Mouse (Mus musculus): ENCODE measurements around the gene Lypd5. TPM values are rescaled to one million over a fixed set of nuclear protein-coding genes. Genes with fewer than 3 reads are reported as not detected.

Lypd5 gene
- total RNA-seq, 1 experiment from 2014 or later = not detected

DNA sequence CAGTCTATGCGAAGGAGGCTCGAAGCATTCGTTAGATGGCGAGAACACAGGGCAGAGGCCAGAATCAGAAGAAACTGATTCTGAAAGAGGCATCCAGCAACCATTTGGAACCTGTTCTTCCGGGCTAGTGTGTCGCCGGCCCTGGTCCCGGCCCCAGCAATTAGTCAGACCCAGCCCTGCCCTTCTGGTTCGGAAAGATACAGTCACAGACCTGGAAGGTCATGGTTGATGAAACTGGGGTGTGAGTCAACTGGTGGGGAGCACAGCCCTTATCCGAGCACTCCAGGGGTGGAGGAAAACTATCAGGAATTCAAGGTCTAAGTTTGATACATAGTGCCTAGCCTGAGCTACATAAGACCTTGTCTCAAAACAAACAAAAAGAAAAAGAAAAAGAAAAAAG, 7.1 kb downstream of the Lypd5 start:
- no peak for ATAC-seq (ENCODE audit: extremely low read depth, insufficient number of reproducible peaks, low FRiP score, poor library complexity, severe bottlenecking)

DNA sequence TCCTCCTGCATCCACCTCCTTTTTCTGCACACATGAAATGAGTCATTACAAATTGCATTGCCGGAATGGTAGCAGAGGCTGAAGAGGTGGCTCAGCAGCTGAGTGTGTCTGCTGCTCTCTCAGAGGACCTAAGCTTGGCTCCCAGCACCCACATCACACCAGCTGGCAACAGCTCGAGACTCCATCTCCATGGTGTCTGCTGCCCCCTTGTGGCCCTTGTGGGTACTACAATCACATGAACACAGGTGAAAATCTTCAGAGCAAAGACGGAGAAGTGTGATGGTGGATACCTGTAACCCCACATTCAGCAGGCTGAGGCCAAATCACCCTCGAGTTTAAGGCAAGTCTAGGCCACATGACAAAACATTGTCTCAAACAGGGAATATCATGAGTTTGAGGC, 8.9 kb downstream of the Lypd5 start:
- no peak for ATAC-seq (ENCODE audit: extremely low read depth, insufficient number of reproducible peaks, low FRiP score, poor library complexity, severe bottlenecking)

GRCm38 (mm10) chr7:24359269-24359668, 10.3 kb downstream of the Lypd5 start:
- ATAC-seq (ENCODE audit: extremely low read depth, insufficient number of reproducible peaks, low FRiP score, poor library complexity, severe bottlenecking) = no peak

GRCm38 (mm10) chr7:24361001-24361400, 12.0 kb downstream of the Lypd5 start:
- ATAC-seq (ENCODE audit: extremely low read depth, insufficient number of reproducible peaks, low FRiP score, poor library complexity, severe bottlenecking) = no peak

DNA sequence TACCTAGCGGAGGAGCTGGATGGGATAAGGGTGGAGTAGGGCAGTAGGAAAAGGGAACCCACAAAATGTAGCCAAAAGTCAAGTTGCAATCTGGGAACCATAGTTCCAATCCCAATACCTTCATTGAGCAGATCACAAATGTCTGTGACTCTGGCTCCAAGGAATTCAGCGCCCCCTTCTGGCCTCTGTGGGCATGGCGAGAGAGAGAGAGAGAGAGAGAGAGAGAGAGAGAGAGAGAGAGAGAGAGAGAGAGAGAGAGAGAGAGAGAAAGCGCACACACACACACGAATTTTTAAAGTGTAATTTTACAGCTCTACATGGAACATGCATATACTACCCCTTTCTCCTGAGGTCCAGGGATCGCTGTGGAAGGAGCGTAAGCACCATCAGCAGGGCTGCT, 14.2 kb downstream of the Lypd5 start:
- no peak for ATAC-seq (ENCODE audit: extremely low read depth, insufficient number of reproducible peaks, low FRiP score, poor library complexity, severe bottlenecking)

- peak; percentile 73 for ATAC-seq (ENCODE audit: extremely low read depth, insufficient number of reproducible peaks, low FRiP score, poor library complexity, severe bottlenecking)
Observed at GRCm38 (mm10) chr7:24364827-24365226, 15.8 kb downstream of the Lypd5 start.

DNA sequence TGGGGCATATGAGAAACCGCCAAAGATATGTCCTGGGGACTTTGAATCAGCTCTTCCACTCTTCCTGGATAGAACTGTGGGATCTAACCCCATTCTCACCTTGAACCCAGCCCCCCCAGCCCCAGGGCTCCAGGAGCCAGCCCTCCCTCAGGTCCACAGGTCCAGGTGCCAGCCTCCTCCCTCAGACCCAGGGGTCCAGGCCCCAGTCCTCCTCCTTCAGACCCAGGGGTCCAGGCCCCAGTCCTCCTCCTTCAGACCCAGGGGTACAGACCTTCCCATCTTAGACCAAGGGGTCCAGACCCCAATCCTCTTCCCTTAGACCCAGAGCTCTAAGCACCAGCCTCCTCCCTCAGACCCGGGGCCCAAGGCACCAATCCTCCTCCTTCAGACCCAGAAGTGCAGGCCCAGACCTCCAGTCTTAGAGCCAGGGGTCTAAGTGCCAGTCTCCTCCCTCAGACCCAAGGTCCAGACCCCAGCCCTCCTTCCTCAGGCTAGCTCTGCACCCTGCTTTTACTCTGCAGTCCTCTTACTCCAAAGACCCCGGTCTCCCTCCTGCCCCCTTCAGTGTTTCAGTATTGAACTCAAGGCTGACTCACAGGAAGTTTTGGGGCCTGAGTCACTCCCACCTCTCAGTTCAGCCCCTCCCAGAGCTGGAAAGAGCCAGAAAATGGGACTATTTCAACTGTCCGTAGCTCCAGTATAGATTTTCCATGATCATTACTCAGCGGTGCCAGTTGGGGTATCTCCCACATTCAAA, 16.4 kb downstream of the Lypd5 start:
- ATAC-seq (ENCODE audit: extremely low read depth, insufficient number of reproducible peaks, low FRiP score, poor library complexity, severe bottlenecking) = no peak

DNA sequence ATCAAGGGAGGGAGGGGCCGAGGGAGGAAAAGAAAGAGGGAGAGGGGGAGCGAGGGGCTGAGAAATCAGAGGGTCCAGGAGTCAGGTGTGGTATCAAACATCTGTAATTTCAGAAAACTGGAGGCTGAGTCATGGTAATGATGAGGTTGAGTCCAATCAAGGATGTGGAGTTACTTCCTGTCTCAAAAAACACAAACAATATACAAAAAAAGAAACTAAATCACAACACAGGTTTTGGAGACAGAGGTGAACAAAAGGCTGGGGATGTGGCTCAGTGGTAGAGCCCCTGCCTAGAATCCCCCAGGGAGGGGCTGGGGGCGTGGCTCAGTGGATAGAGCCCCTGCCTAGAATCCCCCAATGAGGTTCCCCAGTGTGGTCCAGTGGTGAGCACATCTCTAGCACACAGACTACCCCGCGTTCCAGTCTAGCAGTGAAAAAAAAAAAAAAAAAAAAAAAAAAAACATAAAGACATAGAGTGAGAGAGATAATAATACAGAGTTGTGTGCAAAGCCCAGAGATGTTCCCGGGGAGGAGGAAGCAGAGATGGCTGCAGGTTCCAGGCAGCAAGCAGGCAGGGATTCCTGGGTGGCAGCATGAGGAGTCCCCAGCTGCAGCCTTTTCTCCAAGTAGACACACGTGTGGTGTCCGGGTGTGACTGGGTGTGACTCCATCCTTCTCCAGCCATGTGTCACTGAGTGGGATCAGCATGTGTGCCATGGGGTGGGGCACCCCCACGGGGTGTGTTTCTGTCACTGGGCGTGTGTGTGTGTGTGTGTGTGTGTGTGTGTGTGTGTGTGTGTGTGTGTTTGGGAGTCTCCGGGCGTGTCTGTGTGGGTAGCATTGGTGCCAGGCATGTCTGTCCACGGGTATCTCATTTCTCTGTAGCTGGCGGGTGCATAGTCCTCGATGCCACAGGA, 18.0 kb downstream of the Lypd5 start:
- ATAC-seq (ENCODE audit: extremely low read depth, insufficient number of reproducible peaks, low FRiP score, poor library complexity, severe bottlenecking) = no peak

GRCm38 (mm10) chr7:24368226-24368625, 19.2 kb downstream of the Lypd5 start:
- no peak for ATAC-seq (ENCODE audit: extremely low read depth, insufficient number of reproducible peaks, low FRiP score, poor library complexity, severe bottlenecking)

- no peak for ATAC-seq (ENCODE audit: extremely low read depth, insufficient number of reproducible peaks, low FRiP score, poor library complexity, severe bottlenecking)
Observed at GRCm38 (mm10) chr7:24368946-24369345, 19.9 kb downstream of the Lypd5 start.

GRCm38 (mm10) chr7:24369731-24370541, 20.9 kb downstream of the Lypd5 start, which contains the start of gene Kcnn4:
TSS of gene Kcnn4 (plus strand) at chr7:24370263.
- ATAC-seq (ENCODE audit: extremely low read depth, insufficient number of reproducible peaks, low FRiP score, poor library complexity, severe bottlenecking) = peak; percentile 55

- no peak for ATAC-seq (ENCODE audit: extremely low read depth, insufficient number of reproducible peaks, low FRiP score, poor library complexity, severe bottlenecking)
Observed at GRCm38 (mm10) chr7:24371012-24371808, 22.2 kb downstream of the Lypd5 start.

- no peak for ATAC-seq (ENCODE audit: extremely low read depth, insufficient number of reproducible peaks, low FRiP score, poor library complexity, severe bottlenecking)
Observed at GRCm38 (mm10) chr7:24371809-24372145, 22.8 kb downstream of the Lypd5 start.

DNA sequence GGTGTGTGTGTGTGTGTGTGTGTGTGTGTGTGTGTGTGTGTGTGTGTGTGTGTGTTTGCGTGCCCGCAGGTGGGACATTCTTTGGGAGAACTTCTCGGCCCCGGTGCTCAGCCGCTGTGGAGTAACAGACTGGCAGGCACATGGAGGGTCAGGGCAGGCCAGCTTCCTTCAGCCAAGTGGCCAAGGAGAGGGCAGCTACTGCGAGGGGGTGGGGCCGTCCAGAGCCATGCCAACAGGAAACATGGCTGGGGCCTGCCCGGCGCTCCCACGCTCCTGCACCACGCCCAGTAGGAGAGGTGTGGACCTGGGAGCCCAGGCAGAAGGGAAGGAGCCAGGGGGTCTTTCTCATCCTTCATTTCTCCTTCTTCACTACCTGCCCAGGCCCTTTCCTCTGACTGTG, 23.3 kb downstream of the Lypd5 start:
- no peak for ATAC-seq (ENCODE audit: extremely low read depth, insufficient number of reproducible peaks, low FRiP score, poor library complexity, severe bottlenecking)

DNA sequence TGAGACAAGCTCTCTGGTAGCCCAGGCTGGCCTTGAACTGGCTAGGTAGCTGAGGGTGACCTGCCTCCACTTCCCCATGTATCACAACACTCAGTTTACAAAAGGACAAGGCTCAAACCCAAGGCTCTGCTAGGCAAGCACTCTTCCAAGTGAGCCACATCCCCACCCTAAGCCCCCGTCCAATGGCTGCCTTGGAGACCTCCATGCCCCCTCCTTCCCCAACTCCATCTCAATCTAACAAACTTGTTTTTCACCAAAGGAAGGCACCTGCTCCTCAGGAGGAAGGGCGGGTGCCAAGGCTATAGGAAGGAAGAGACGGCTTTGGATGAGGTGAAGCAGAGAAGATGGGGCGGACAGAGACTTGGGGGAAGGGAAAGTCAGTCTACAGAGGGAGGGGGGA, 23.8 kb downstream of the Lypd5 start:
- no peak for ATAC-seq (ENCODE audit: extremely low read depth, insufficient number of reproducible peaks, low FRiP score, poor library complexity, severe bottlenecking)

GRCm38 (mm10) chr7:24373538-24374379, 24.8 kb downstream of the Lypd5 start:
- ATAC-seq (ENCODE audit: extremely low read depth, insufficient number of reproducible peaks, low FRiP score, poor library complexity, severe bottlenecking) = peak; percentile 11; the same call in 1 of the 2 replicates

DNA sequence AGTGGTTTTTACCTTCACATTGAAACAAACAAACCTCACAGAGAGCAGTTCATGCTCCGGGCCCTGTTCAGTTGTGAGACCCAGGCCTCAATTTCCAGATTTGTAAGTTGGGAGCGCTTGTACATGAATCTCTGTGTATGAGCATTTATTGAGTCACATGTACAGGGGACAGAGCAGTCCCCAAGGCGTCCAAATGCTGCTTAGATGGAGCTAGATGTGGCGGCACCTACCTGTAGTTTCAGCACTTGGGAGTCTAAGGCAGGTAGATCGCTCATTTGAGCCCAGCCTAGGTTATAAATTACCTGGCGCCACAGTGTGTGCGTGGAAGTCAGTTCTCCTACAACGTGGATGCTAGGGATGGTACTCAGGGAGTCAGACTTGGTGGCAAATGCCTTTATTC, 27.5 kb downstream of the Lypd5 start:
- ATAC-seq (ENCODE audit: extremely low read depth, insufficient number of reproducible peaks, low FRiP score, poor library complexity, severe bottlenecking) = no peak

Data from neutrophil, adult 5-6 weeks (primary cell).